Mouse (Mus musculus) ovary, postnatal 10 days (tissue): Measurements from ENCODE around the gene 0610030E20Rik.

Experiments
- DNase-seq: peaks from one replicate; pipeline ENCODE4 v3.0.0; 2022; ENCODE audit warnings: low spot score

The 0610030E20Rik gene

GRCm38 (mm10) chr6:72371147-72371546, 24.0 kb downstream of the 0610030E20Rik start:
- DNase-seq: no peak

- no peak for DNase-seq
Measured at GRCm38 (mm10) chr6:72371571-72371970, 24.5 kb downstream of the 0610030E20Rik start.

GRCm38 (mm10) chr6:72373184-72373583, 26.1 kb downstream of the 0610030E20Rik start:
- DNase-seq: no peak

- no peak for DNase-seq
Measured at GRCm38 (mm10) chr6:72374206-72374605, 27.1 kb downstream of the 0610030E20Rik start.

- DNase-seq: no peak
Measured at GRCm38 (mm10) chr6:72374820-72375563, 27.9 kb downstream of the 0610030E20Rik start.

GRCm38 (mm10) chr6:72378510-72379234, 31.6 kb downstream of the 0610030E20Rik start:
- DNase-seq: no peak

- DNase-seq: no peak
Measured at GRCm38 (mm10) chr6:72379377-72380130, 32.4 kb downstream of the 0610030E20Rik start.

GRCm38 (mm10) chr6:72380131-72380770, 33.1 kb downstream of the 0610030E20Rik start, which contains the start of gene Vamp5:
Vamp5 (minus strand) TSS chr6:72380468.
- peak; percentile 48 for DNase-seq

GRCm38 (mm10) chr6:72382494-72382893, 35.4 kb downstream of the 0610030E20Rik start:
- no peak for DNase-seq

GRCm38 (mm10) chr6:72383142-72383820, 36.2 kb downstream of the 0610030E20Rik start:
- DNase-seq: no peak

GRCm38 (mm10) chr6:72383952-72384351, 36.8 kb downstream of the 0610030E20Rik start:
- no peak for DNase-seq

GRCm38 (mm10) chr6:72385258-72385657, 38.1 kb downstream of the 0610030E20Rik start:
- DNase-seq: no peak

- no peak for DNase-seq
Measured at GRCm38 (mm10) chr6:72386561-72386960, 39.4 kb downstream of the 0610030E20Rik start.

- DNase-seq: no peak
Measured at GRCm38 (mm10) chr6:72387816-72388215, 40.7 kb downstream of the 0610030E20Rik start.

GRCm38 (mm10) chr6:72388266-72388665, 41.1 kb downstream of the 0610030E20Rik start:
- DNase-seq: no peak

- no peak for DNase-seq
Measured at GRCm38 (mm10) chr6:72388791-72389329, 41.7 kb downstream of the 0610030E20Rik start.

- DNase-seq: peak; percentile 39
Measured at GRCm38 (mm10) chr6:72389471-72389940, 42.4 kb downstream of the 0610030E20Rik start.

GRCm38 (mm10) chr6:72389941-72390771, 43.0 kb downstream of the 0610030E20Rik start, which contains the start of gene Vamp8:
Vamp8 (minus strand) TSS chr6:72390703.
- peak; percentile 77 for DNase-seq

GRCm38 (mm10) chr6:72390795-72391521, 43.8 kb downstream of the 0610030E20Rik start:
- DNase-seq: peak; percentile 42
